Mouse (Mus musculus) MEL (cell line): ENCODE data around the gene Smarcd2. TPM values are rescaled to one million over a fixed set of nuclear protein-coding genes. Genes with fewer than 3 reads are reported as not detected.

Experiments used
- DNase-seq: peaks from one replicate; pipeline ENCODE4 v3.0.0; 2011; ENCODE audit warnings: low read depth, low spot score
- H3K27ac ChIP-seq: 2 replicates; pipeline ENCODE4 v1.5.1; 2012; ENCODE audit warnings: low read depth, mild to moderate bottlenecking, control low read depth, low read length, moderate library complexity; ENCODE audit not compliant: control insufficient read depth
- H3K27me3 ChIP-seq, 2 experiments: fragments of 150-350 bp in 1 of 2; sonication (generic) in 1 of 2; 2 replicates each; pipeline ENCODE4 v1.6.1; 2012; ENCODE audit warnings: low read length in 2 of 2, mild to moderate bottlenecking in 2 of 2, improper control_type of control experiment in 1 of 2, moderate library complexity in 1 of 2; ENCODE audit not compliant: insufficient read depth in 2 of 2, control insufficient read depth in 1 of 2
- H3K36me3 ChIP-seq, 2 experiments: 2 replicates each; pipeline ENCODE4 v1.6.1; 2012 to 2014; ENCODE audit warnings: low read length in 2 of 2, improper control_type of control experiment in 1 of 2, inconsistent platforms in 1 of 2, mild to moderate bottlenecking in 1 of 2; ENCODE audit not compliant: insufficient read depth in 2 of 2, control insufficient read depth in 1 of 2
- H3K4me1 ChIP-seq, 2 experiments: fragments of 150-350 bp in 1 of 2; sonication (generic) in 1 of 2; 2 replicates each; pipeline ENCODE4 v1.6.1; 2012; ENCODE audit warnings: low read length in 2 of 2, improper control_type of control experiment in 1 of 2, mild to moderate bottlenecking in 1 of 2; ENCODE audit not compliant: insufficient read depth in 2 of 2, control insufficient read depth in 1 of 2
- H3K4me3 ChIP-seq, 2 experiments: fragments of 150-350 bp in 1 of 2; sonication (generic) in 1 of 2; 2 replicates each; pipeline ENCODE4 v1.5.1; 2012; ENCODE audit warnings: low read depth in 2 of 2, low read length in 2 of 2, mild to moderate bottlenecking in 2 of 2, moderate library complexity in 2 of 2, control low read depth in 1 of 2, improper control_type of control experiment in 1 of 2; ENCODE audit not compliant: control insufficient read depth in 1 of 2, insufficient read depth in 1 of 2
- H3K79me2 ChIP-seq: 2 replicates; pipeline ENCODE4 v1.6.1; 2012; ENCODE audit warnings: mild to moderate bottlenecking, low read length, moderate library complexity; ENCODE audit not compliant: control insufficient read depth, poor library complexity, insufficient read depth
- H3K9ac ChIP-seq: 2 replicates; pipeline ENCODE4 v1.6.1; 2012; ENCODE audit warnings: low read depth, mild to moderate bottlenecking, control low read depth, low read length, moderate library complexity; ENCODE audit not compliant: control insufficient read depth, poor library complexity, severe bottlenecking
- H3K9me3 ChIP-seq: fragments of 150-350 bp; sonication (generic); replicated peaks from 2 replicates; pipeline ENCODE4 v1.6.1; 2012; ENCODE audit warnings: mild to moderate bottlenecking, low read length, improper control_type of control experiment, moderate library complexity; ENCODE audit not compliant: insufficient read depth
- BHLHE40 ChIP-seq: IDR thresholded peaks from 2 replicates; pipeline ENCODE4 v1.6.1; 2012; ENCODE audit warnings: low read depth, mild to moderate bottlenecking, inconsistent platforms, low read length, improper control_type of control experiment, borderline replicate concordance
- CHD1 ChIP-seq: IDR thresholded peaks from 2 replicates; pipeline ENCODE4 v1.6.1; 2012; ENCODE audit warnings: low read depth, mild to moderate bottlenecking, inconsistent platforms, low read length, improper control_type of control experiment
- CTCF ChIP-seq, 3 experiments: IDR thresholded peaks in 2 of 3; conservative IDR thresholded peaks in 1 of 3; 2 replicates each; pipeline ENCODE4 v1.5.1; 2011 to 2012; ENCODE audit warnings: low read length in 3 of 3, low read depth in 2 of 3, mild to moderate bottlenecking in 2 of 3, improper control_type of control experiment in 1 of 3, inconsistent platforms in 1 of 3, mixed read lengths in 1 of 3, moderate library complexity in 1 of 3; ENCODE audit not compliant: control insufficient read depth in 1 of 3, insufficient read depth in 1 of 3, poor library complexity in 1 of 3, severe bottlenecking in 1 of 3
- E2F4 ChIP-seq: IDR thresholded peaks from 2 replicates; pipeline ENCODE4 v1.6.1; 2011; ENCODE audit warnings: low read depth, low read length, improper control_type of control experiment, borderline replicate concordance
- ELF1 ChIP-seq: IDR thresholded peaks from 2 replicates; pipeline ENCODE4 v1.6.1; 2014; ENCODE audit warnings: low read depth, mild to moderate bottlenecking, inconsistent platforms, low read length, improper control_type of control experiment, moderate library complexity
- EP300 ChIP-seq, 2 experiments: IDR thresholded peaks; 2 replicates each; pipeline ENCODE4 v1.6.1; 2011; ENCODE audit warnings: improper control_type of control experiment in 2 of 2, low read length in 2 of 2, low read depth in 1 of 2, mild to moderate bottlenecking in 1 of 2
- GABPA ChIP-seq: IDR thresholded peaks from 2 replicates; pipeline ENCODE4 v1.6.1; 2012; ENCODE audit warnings: low read depth, mild to moderate bottlenecking, inconsistent platforms, low read length, improper control_type of control experiment, moderate library complexity
- GATA1 ChIP-seq: IDR thresholded peaks from 2 replicates; pipeline ENCODE4 v1.6.1; 2011; ENCODE audit warnings: low read depth, low read length, improper control_type of control experiment
- JUND ChIP-seq: IDR thresholded peaks from 2 replicates; pipeline ENCODE4 v1.6.1; 2011; ENCODE audit warnings: low read depth, mild to moderate bottlenecking, improper control_type of control experiment, low read length
- MAX ChIP-seq: IDR thresholded peaks from 2 replicates; pipeline ENCODE4 v1.6.1; 2011; ENCODE audit warnings: low read length, improper control_type of control experiment
- MAZ ChIP-seq: IDR thresholded peaks from 2 replicates; pipeline ENCODE4 v1.6.1; 2012; ENCODE audit warnings: low read depth, mild to moderate bottlenecking, inconsistent platforms, low read length, improper control_type of control experiment
- MEF2A ChIP-seq: IDR thresholded peaks from 2 replicates; pipeline ENCODE4 v1.6.1; 2014; ENCODE audit warnings: low read depth, mild to moderate bottlenecking, inconsistent platforms, low read length, improper control_type of control experiment; ENCODE audit not compliant: poor library complexity, insufficient replicate concordance, severe bottlenecking; ENCODE audit errors: extremely low read depth
- MXI1 ChIP-seq: IDR thresholded peaks from 2 replicates; pipeline ENCODE4 v1.6.1; 2011; ENCODE audit warnings: mild to moderate bottlenecking, low read depth, low read length, improper control_type of control experiment
- MYC ChIP-seq: IDR thresholded peaks from 2 replicates; pipeline ENCODE4 v1.6.1; 2011; ENCODE audit warnings: low read depth, mild to moderate bottlenecking, low read length, improper control_type of control experiment, moderate library complexity
- NELFE ChIP-seq: IDR thresholded peaks from 2 replicates; pipeline ENCODE4 v1.6.1; 2011; ENCODE audit warnings: low read depth, low read length, improper control_type of control experiment
- NRF1 ChIP-seq: IDR thresholded peaks from 2 replicates; pipeline ENCODE4 v1.6.1; 2014; ENCODE audit warnings: low read depth, mild to moderate bottlenecking, inconsistent platforms, low read length, improper control_type of control experiment, moderate library complexity; ENCODE audit not compliant: poor library complexity, insufficient read depth, severe bottlenecking
- POLR2A ChIP-seq, 2 experiments: IDR thresholded peaks; 2 replicates each; pipeline ENCODE4 v1.6.1; 2011 to 2012; ENCODE audit warnings: low read length in 2 of 2, mild to moderate bottlenecking in 2 of 2, control low read depth in 1 of 2, improper control_type of control experiment in 1 of 2, low read depth in 1 of 2, moderate library complexity in 1 of 2; ENCODE audit not compliant: control insufficient read depth in 1 of 2, insufficient read depth in 1 of 2, poor library complexity in 1 of 2
- POLR2AphosphoS2 ChIP-seq: IDR thresholded peaks from 2 replicates; pipeline ENCODE4 v1.6.1; 2011; ENCODE audit warnings: low read length, improper control_type of control experiment
- RCOR1 ChIP-seq: IDR thresholded peaks from 2 replicates; pipeline ENCODE4 v1.6.1; 2012; ENCODE audit warnings: low read depth, mild to moderate bottlenecking, inconsistent platforms, low read length, improper control_type of control experiment
- SIN3A ChIP-seq: IDR thresholded peaks from 2 replicates; pipeline ENCODE4 v1.6.1; 2012; ENCODE audit warnings: low read length, improper control_type of control experiment, inconsistent platforms
- SMC3 ChIP-seq: IDR thresholded peaks from 2 replicates; pipeline ENCODE4 v1.6.1; 2011; ENCODE audit warnings: low read depth, low read length, improper control_type of control experiment
- TAL1 ChIP-seq: IDR thresholded peaks from 2 replicates; pipeline ENCODE4 v1.6.1; 2012; ENCODE audit warnings: mild to moderate bottlenecking, inconsistent platforms, low read length, moderate library complexity, mixed read lengths
- TBP ChIP-seq: IDR thresholded peaks from 2 replicates; pipeline ENCODE4 v1.8.0; 2011; ENCODE audit warnings: low read depth, low read length, improper control_type of control experiment
- TCF12 ChIP-seq: IDR thresholded peaks from 2 replicates; pipeline ENCODE4 v1.6.1; 2014; ENCODE audit warnings: low read depth, mild to moderate bottlenecking, inconsistent platforms, low read length, improper control_type of control experiment, moderate library complexity
- USF1 ChIP-seq: IDR thresholded peaks from 2 replicates; pipeline ENCODE4 v1.6.1; 2014; ENCODE audit warnings: low read depth, mild to moderate bottlenecking, inconsistent platforms, low read length, improper control_type of control experiment, moderate library complexity
- USF2 ChIP-seq, 2 experiments: IDR thresholded peaks; 2 replicates each; pipeline ENCODE4 v1.6.1; 2011 to 2012; ENCODE audit warnings: improper control_type of control experiment in 2 of 2, low read length in 2 of 2, borderline replicate concordance in 1 of 2, inconsistent platforms in 1 of 2, low read depth in 1 of 2, mild to moderate bottlenecking in 1 of 2; ENCODE audit not compliant: insufficient read depth in 1 of 2
- ZKSCAN1 ChIP-seq: IDR thresholded peaks from 2 replicates; pipeline ENCODE4 v1.6.1; 2012; ENCODE audit warnings: low read depth, mild to moderate bottlenecking, inconsistent platforms, low read length, improper control_type of control experiment, moderate library complexity
- ZNF384 ChIP-seq: IDR thresholded peaks from 2 replicates; pipeline ENCODE4 v1.6.1; 2012; ENCODE audit warnings: low read depth, mild to moderate bottlenecking, inconsistent platforms, low read length, improper control_type of control experiment
- polyA plus RNA-seq, 2 experiments: library from polyadenylated mRNA; stranded (reverse) in 1 of 2; unstranded in 1 of 2; fragments of >175 nt in 1 of 2; fragments of >200 nt in 1 of 2; gene quantifications; 2 replicates each; pipeline versions ENCODE4 v1.2.1 to v1.2.4; 2012; ENCODE audit warnings: low replicate concordance in 2 of 2, low read depth in 1 of 2; ENCODE audit not compliant: insufficient read length in 2 of 2, insufficient read depth in 1 of 2, missing spikeins in 1 of 2
- total RNA-seq: library from RNA; depleted of rRNA; stranded (reverse); fragments of 300-350 nt; gene quantifications from 2 replicates; pipeline ENCODE4 v1.2.3, GENCODE M21; 2012

The Smarcd2 gene
- total and polyA plus RNA-seq, 3 experiments = 123 to 131 TPM; not detected in 1

DNA sequence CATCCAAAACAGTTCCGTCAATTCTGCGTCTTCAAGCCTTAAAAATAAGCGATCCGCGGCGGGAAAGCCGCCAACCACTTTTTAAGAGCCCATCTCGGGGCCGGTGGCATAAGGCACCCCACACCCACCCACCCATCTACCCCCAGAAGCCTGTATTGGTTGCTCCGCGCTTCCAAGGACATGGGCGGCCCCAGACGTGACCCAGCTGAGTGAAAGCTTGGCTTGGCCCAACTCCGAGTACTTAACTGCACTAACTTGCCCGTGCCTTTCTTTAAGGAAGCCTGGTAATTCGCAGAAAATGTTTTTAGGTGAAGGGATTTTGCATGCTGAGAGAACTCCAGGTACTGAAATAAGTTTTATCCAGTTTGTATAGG lies 526 bp upstream of the Smarcd2 start:
- peak overlapping the region; percentile 75 for H3K9ac ChIP-seq
- H3K27ac ChIP-seq = peak overlapping the region; percentile 69
- H3K4me1 ChIP-seq = peaks cover 0 to 37% of the 10 kb centered on the region in 2 experiments; a peak in 3 of 4 replicates
- no peak for TF ChIP-seq TAL1
- no peak; a peak in 1 of 4 replicates for TF ChIP-seq POLR2A (IDR thresholded peaks at IDR 0.05; ENCODE audit: control insufficient read depth in 1 of 2, insufficient read depth in 1 of 2, low read depth in 1 of 2, low read length in 2 of 2, poor library complexity in 1 of 2)
- no peak for TF ChIP-seq SIN3A
- TF ChIP-seq MAZ = no peak
- no peak for TF ChIP-seq ZNF384
- no peak for TF ChIP-seq GABPA
- no peak for TF ChIP-seq CTCF (IDR thresholded peaks at IDR 0.05 in 2 of 3, conservative IDR thresholded peaks at IDR 0.05 in 1 of 3; ENCODE audit: control insufficient read depth in 1 of 3, insufficient read depth in 1 of 3, low read depth in 2 of 3, low read length in 3 of 3, poor library complexity in 1 of 3, severe bottlenecking in 1 of 3)
- no peak for TF ChIP-seq CHD1
- TF ChIP-seq MXI1 = no peak
- no peak for TF ChIP-seq USF1
- TF ChIP-seq NRF1 = no peak
- no peak for TF ChIP-seq BHLHE40
- TF ChIP-seq NELFE = no peak
- TF ChIP-seq ELF1 = no peak
- TF ChIP-seq POLR2AphosphoS2 = no peak
- no peak for TF ChIP-seq JUND
- TF ChIP-seq MEF2A = no peak
- TF ChIP-seq RCOR1 = no peak
- TF ChIP-seq MAX = no peak
- H3K9me3 ChIP-seq = no peaks in the 10 kb centered on the region
- DNase-seq = no peak
- H3K79me2 ChIP-seq = peaks cover 41% of the 10 kb centered on the region
- H3K27me3 ChIP-seq = no peaks in the 10 kb centered on the region
- peaks cover 0 to 18% of the 10 kb centered on the region in 2 experiments; a peak in 2 of 4 replicates for H3K36me3 ChIP-seq
- H3K4me3 ChIP-seq = peak overlapping the region; percentile 34 to 75

DNA sequence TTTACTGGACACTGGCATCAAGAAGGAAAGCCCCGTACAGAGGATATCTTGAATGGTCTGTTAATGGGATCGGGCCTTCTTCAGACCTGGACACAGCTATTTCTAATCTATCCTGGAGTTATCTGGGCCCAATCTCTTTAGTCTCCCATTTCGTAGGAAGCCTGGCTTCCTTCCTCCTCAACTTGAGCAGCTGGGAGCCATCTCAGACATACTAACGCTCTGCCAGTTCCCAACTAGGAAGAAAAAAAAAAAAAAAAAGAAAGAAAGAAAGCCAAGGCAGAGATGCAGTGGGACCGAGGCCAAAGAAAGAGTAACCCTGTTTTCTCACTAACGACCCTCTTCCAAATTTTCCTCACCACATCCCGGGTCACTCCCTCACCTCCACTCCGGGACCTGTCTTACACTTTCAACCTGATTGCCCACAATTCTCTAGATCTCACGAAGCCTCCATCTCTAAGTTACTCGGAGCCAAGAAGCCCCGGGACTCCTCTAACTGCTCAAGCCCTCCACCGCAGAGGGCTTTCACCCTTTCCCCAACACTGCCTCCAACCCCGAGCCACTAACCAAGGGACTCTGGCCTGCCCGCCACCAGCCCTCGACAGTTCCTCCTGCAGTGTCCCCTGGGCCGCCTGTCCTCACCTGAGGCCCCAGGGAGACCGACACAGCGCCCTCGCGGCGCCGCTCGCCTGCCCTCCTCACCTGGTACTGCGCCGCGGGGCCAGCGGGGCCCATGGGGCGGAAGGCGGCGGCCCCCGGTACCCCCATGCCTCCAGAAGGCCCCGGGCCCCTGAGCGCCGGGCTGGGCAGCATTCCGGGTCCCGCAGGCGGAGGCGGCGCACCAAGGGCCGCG lies 753 bp downstream of the Smarcd2 start:
- Histone ChIP-seq H3K36me3 (peaks cover 0 to 22% of the 10 kb centered on the region in 2 experiments; a peak in 3 of 4 replicates), H3K9ac (peak overlapping the region; percentile 98), H3K4me3 (peak overlapping the region; percentile 89 to 93), H3K27me3 (no peaks in the 10 kb centered on the region), H3K9me3 (no peaks in the 10 kb centered on the region), H3K27ac (peak overlapping the region; percentile 78), H3K79me2 (peaks cover 43% of the 10 kb centered on the region), H3K4me1 (peaks cover 0 to 39% of the 10 kb centered on the region in 2 experiments; a peak in 3 of 4 replicates)
- DNase-seq = peak; percentile 70
- TF ChIP-seq CTCF (IDR thresholded peaks at IDR 0.05 in 2 of 3, conservative IDR thresholded peaks at IDR 0.05 in 1 of 3; ENCODE audit: control insufficient read depth in 1 of 3, insufficient read depth in 1 of 3, low read depth in 2 of 3, low read length in 3 of 3, poor library complexity in 1 of 3, severe bottlenecking in 1 of 3) = no peak; a peak in 1 of 6 replicates
- no peak for TF ChIP-seq POLR2AphosphoS2
- peak; percentile 53 for TF ChIP-seq GATA1
- no peak for TF ChIP-seq E2F4
- no peak for TF ChIP-seq ZKSCAN1
- TF ChIP-seq ELF1 = no peak
- no peak for TF ChIP-seq JUND
- TF ChIP-seq NELFE = peak; percentile 11
- no peak for TF ChIP-seq GABPA
- TF ChIP-seq USF2 (IDR thresholded peaks at IDR 0.05; ENCODE audit: borderline replicate concordance in 1 of 2, insufficient read depth in 1 of 2, low read depth in 1 of 2, low read length in 2 of 2) = no peak
- peak; percentile 77; the same call in 1 of the 2 replicates for TF ChIP-seq CHD1
- TF ChIP-seq EP300 (IDR thresholded peaks at IDR 0.05; ENCODE audit: low read depth in 1 of 2, low read length in 2 of 2) = no peak; a peak in 1 of 4 replicates
- no peak for TF ChIP-seq SMC3
- no peak for TF ChIP-seq TCF12
- TF ChIP-seq BHLHE40 = no peak
- TF ChIP-seq TBP = peak; percentile 49; the same call in 1 of the 2 replicates
- TF ChIP-seq MYC = 0 out of 2 replicates have a peak, but pooled peaks have one; percentile 7
